Mouse (Mus musculus) forebrain, embryonic 15.5 days (tissue): Measurements from ENCODE around the gene Slc6a2. TPM values are rescaled to one million over a fixed set of nuclear protein-coding genes. Genes with fewer than 3 reads are reported as not detected.

Experiments
- ATAC-seq: fragments of 200-750 bp; cut with Nextera tagmentation; replicated peaks from 2 replicates; pipeline ENCODE4 v1.8.0; 2017; ENCODE audit warnings: mild to moderate bottlenecking, moderate TSS enrichment, moderate library complexity
- H3K27ac ChIP-seq: fragments of 300-500 bp; sonication (generic); replicated peaks from 2 replicates; pipeline ENCODE4 v1.5.1; 2015; ENCODE audit warnings: mild to moderate bottlenecking, inconsistent platforms
- H3K27me3 ChIP-seq: fragments of 300-500 bp; sonication (generic); 2 replicates; pipeline ENCODE4 v1.6.1; 2015; ENCODE audit warnings: inconsistent platforms
- H3K36me3 ChIP-seq: fragments of 300-500 bp; sonication (generic); 2 replicates; pipeline ENCODE4 v1.6.1; 2015; ENCODE audit warnings: mild to moderate bottlenecking, inconsistent platforms
- H3K4me1 ChIP-seq: fragments of 300-500 bp; sonication (generic); 2 replicates; pipeline ENCODE4 v1.6.1; 2015; ENCODE audit warnings: inconsistent platforms
- H3K4me2 ChIP-seq: fragments of 300-500 bp; sonication (generic); replicated peaks from 2 replicates; pipeline ENCODE4 v1.6.1; 2015; ENCODE audit warnings: mild to moderate bottlenecking, inconsistent platforms
- H3K4me3 ChIP-seq: fragments of 300-500 bp; sonication (generic); 2 replicates; pipeline ENCODE4 v1.5.1; 2015; ENCODE audit warnings: mild to moderate bottlenecking, inconsistent platforms
- H3K9ac ChIP-seq: fragments of 300-500 bp; sonication (generic); replicated peaks from 2 replicates; pipeline ENCODE4 v1.6.1; 2015; ENCODE audit warnings: mild to moderate bottlenecking, inconsistent platforms
- H3K9me3 ChIP-seq: fragments of 300-500 bp; sonication (generic); 2 replicates; pipeline ENCODE4 v1.6.1; 2016; ENCODE audit warnings: inconsistent platforms
- WGBS: fragments of 180-500 bp; shearing (Covaris S2); methylation state at CpG from one replicate; pipeline ENCODE4 v1.1.7; 2015; ENCODE audit warnings: mixed read lengths; 5-methylcytosine and 5-hydroxymethylcytosine counted together
- microRNA-seq: library from miRNA; unstranded; fragments of <30 nt; microRNA quantifications from one replicate; pipeline ENCODE4, GENCODE M21; 2016
- polyA plus RNA-seq: library from polyadenylated mRNA; unstranded; fragments of >200 nt; fragmentation: Nextera tagmentation; extraction: Ambion mirVana; gene quantifications from 2 replicates; pipeline ENCODE4 v1.2.1, GENCODE M21; 2015

The Slc6a2 gene
- polyA plus RNA-seq, 1 experiment from 2014 or later = 0.03 TPM

- no peak for ATAC-seq
- WGBS = 72% methylated on average over 2 of the region's 2 CpGs
Observed at GRCm38 (mm10) chr8:93040256-93040655, 80.4 kb downstream of the Slc6a2 start.

GRCm38 (mm10) chr8:93040776-93041567 is 81.1 kb downstream of the Slc6a2 start:
- H3K27ac ChIP-seq = no peak overlapping the region
- WGBS = 92% methylated on average over 4 of the region's 4 CpGs
- no peaks in the 10 kb centered on the region for H3K9me3 ChIP-seq
- no peaks in the 10 kb centered on the region for H3K27me3 ChIP-seq
- H3K4me2 ChIP-seq = no peak overlapping the region
- ATAC-seq = no peak
- no peaks in the 10 kb centered on the region for H3K36me3 ChIP-seq
- H3K4me3 ChIP-seq = no peak overlapping the region
- no peak overlapping the region for H3K9ac ChIP-seq
- no peaks in the 10 kb centered on the region for H3K4me1 ChIP-seq

More at GRCm38 (mm10) chr8:93040256-93040655, 80.4 kb downstream of the Slc6a2 start:
- Histone ChIP-seq H3K9ac (no peak overlapping the region), H3K27me3 (no peaks in the 10 kb centered on the region), H3K9me3 (no peaks in the 10 kb centered on the region), H3K4me1 (no peaks in the 10 kb centered on the region), H3K27ac (no peak overlapping the region), H3K4me2 (no peak overlapping the region), H3K36me3 (no peaks in the 10 kb centered on the region), H3K4me3 (no peak overlapping the region)

- Histone ChIP-seq H3K27me3 (no peaks in the 10 kb centered on the region), H3K9ac (no peak overlapping the region), H3K4me2 (no peak overlapping the region), H3K36me3 (no peaks in the 10 kb centered on the region), H3K27ac (no peak overlapping the region), H3K4me3 (no peak overlapping the region), H3K9me3 (no peaks in the 10 kb centered on the region), H3K4me1 (no peaks in the 10 kb centered on the region)
- WGBS = 52% methylated on average over 1 of the region's 1 CpGs
- ATAC-seq = no peak
Observed at GRCm38 (mm10) chr8:93043083-93043482, 83.2 kb downstream of the Slc6a2 start.

- H3K36me3 ChIP-seq = no peaks in the 10 kb centered on the region
- H3K27me3 ChIP-seq = no peaks in the 10 kb centered on the region
- no peak within 1 kb of the TSS for H3K9ac ChIP-seq
- H3K4me2 ChIP-seq = no peak within 1 kb of the TSS
- H3K9me3 ChIP-seq = no peaks in the 10 kb centered on the region
- H3K27ac ChIP-seq = no peak within 1 kb of the TSS
- WGBS = 87% methylated on average over 3 of the region's 3 CpGs
- no peaks in the 10 kb centered on the region for H3K4me1 ChIP-seq
- H3K4me3 ChIP-seq = no peak within 1 kb of the TSS
- no peak for ATAC-seq
Observed at GRCm38 (mm10) chr8:93048092-93048491, 88.2 kb downstream of the Slc6a2 start, which contains the start of gene Ces1a. Gene Ces1a (minus strand): TSS chr8:93048192.

- H3K9ac ChIP-seq = no peak overlapping the region
- H3K4me2 ChIP-seq = no peak overlapping the region
- WGBS = 65% methylated on average over 4 of the region's 4 CpGs
- H3K27me3 ChIP-seq = no peaks in the 10 kb centered on the region
- no peaks in the 10 kb centered on the region for H3K9me3 ChIP-seq
- H3K27ac ChIP-seq = no peak overlapping the region
- no peaks in the 10 kb centered on the region for H3K36me3 ChIP-seq
- no peak overlapping the region for H3K4me3 ChIP-seq
- no peak for ATAC-seq
- H3K4me1 ChIP-seq = no peaks in the 10 kb centered on the region
Observed at GRCm38 (mm10) chr8:93048510-93049416, 88.9 kb downstream of the Slc6a2 start.

Small RNAs within 50 kb of the gene (microRNA-seq; reads per million reads assigned to microRNA genes)
- gene Gm22151 = not detected

Other genes starting within 250 kb of the Slc6a2 start
- gene Mmp2, start 132.8 kb upstream of the Slc6a2 start, polyA plus RNA-seq = 11.5 and 12.2 TPM in 2 replicates
- gene Lpcat2, start 104.7 kb upstream of the Slc6a2 start, polyA plus RNA-seq = 4.0 and 7.7 TPM in 2 replicates
- 0.17 and 0.37 TPM in 2 replicates for gene Capns2, start 58.7 kb upstream of the Slc6a2 start, polyA plus RNA-seq
- not detected in 2 replicates for gene Ces1a, start 88.1 kb downstream of the Slc6a2 start, polyA plus RNA-seq
- not detected in 2 replicates for gene Ces1b, start 119.9 kb downstream of the Slc6a2 start, polyA plus RNA-seq
- not detected in 2 replicates for gene Ces1c, start 171.2 kb downstream of the Slc6a2 start, polyA plus RNA-seq
- not detected in 2 replicates for gene Ces1d, start 237.8 kb downstream of the Slc6a2 start, polyA plus RNA-seq